Mouse (Mus musculus): ENCODE data around the gene Gipc2. TPM values are rescaled to one million over a fixed set of nuclear protein-coding genes. Genes with fewer than 3 reads are reported as not detected.
A peak's percentile ranks its signal among the peaks of the same experiment; 100 is the strongest.
"Not testable (repeated sequence)": the region's sequence is repeated elsewhere in the genome, so short reads cannot be mapped to it uniquely, and the experiment has no call there.

Gene Gipc2
- total RNA-seq, 2 experiments from 2014 or later, result 1.1 to 1.4 TPM

DNA sequence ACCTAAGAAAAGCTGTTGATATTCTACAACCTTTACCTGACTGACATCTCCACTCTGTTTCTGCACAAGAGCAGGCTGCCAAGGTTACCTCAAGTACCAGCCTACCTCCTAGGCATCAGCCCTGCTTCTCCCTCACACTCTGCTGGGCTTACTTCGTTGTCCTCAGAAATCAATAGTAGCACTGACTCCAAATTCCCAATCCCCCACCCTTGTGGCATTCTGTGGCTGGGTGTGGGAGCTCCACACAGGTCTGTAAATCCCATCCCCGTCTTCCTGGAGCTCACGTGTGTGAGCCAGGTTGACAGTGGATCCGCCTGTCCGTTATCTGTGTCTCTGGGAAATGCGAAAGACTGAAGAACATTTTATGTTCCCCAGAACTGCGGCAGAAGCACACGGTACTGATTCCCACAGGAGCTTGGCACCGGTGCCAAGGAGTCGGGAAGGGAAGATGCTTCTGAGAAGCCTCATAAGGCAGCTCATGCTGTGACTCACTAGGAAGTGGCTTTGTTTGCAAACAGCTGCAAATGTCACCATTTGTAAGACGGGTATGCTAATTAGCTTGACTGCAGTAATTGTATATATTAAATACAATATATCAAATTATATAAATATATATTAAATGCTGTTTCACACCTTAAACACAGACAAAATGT is 10.6 kb downstream of the Gipc2 start:
- DNase-seq (ENCODE audit: low spot score in 2 of 2), result peak; percentile 33 to 62

DNA sequence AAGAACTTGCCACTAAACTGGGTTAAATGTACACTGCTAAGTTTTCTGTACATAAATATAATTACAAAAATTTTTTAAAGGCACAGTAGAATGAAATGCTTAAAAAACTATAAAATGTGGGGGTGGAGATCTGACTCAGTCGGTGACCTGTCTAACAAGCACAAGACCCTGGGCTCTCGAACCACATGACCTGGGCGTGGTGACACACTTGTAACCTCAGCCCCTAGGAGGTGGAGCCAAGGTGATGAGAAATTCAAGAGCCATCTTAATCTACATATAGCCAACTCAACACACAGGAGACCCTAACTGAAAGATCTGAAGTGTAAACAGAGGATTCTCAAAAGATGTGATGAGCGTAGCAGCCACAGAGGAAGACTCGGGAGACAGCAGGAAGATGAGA is 11.9 kb downstream of the Gipc2 start:
- no peak for DNase-seq (ENCODE audit: low spot score in 2 of 2)

DNA sequence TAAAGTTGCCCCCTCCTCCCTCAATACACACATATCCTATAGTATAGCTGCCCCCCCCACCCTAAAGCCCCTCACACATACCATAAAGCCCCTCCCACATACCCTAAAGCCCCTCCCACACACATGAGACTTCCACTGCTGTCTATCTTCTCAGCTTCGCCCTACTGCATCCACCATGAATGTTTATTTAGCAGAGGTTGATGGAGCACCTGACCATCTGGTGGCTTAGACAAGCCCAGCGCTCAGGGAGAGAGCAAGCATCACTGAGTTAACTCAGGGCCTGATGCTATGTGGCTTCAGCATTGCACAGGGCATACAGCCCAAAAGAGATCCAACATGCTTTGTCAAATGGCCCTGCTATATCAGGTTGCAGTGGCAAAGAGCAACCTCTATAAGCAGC is 12.9 kb downstream of the Gipc2 start:
- DNase-seq (ENCODE audit: low spot score in 2 of 2), result no peak

DNA sequence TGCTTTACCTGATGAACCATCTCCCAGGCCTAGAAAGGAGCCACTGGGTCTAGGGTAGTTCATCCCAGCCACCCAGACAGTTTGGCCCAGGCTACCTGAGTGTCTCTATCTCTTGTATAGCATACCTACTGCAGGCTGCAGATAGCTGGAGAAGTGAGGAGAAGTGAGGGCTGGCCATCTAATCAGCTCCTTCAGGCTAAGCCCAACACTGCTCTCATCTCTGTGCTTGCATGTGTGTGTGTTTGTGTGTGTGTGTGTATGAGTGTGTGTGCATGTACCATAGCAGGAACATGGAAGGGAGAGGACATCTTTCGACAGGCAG is 13.6 kb downstream of the Gipc2 start:
- no peak for DNase-seq (ENCODE audit: low spot score in 2 of 2)

DNA sequence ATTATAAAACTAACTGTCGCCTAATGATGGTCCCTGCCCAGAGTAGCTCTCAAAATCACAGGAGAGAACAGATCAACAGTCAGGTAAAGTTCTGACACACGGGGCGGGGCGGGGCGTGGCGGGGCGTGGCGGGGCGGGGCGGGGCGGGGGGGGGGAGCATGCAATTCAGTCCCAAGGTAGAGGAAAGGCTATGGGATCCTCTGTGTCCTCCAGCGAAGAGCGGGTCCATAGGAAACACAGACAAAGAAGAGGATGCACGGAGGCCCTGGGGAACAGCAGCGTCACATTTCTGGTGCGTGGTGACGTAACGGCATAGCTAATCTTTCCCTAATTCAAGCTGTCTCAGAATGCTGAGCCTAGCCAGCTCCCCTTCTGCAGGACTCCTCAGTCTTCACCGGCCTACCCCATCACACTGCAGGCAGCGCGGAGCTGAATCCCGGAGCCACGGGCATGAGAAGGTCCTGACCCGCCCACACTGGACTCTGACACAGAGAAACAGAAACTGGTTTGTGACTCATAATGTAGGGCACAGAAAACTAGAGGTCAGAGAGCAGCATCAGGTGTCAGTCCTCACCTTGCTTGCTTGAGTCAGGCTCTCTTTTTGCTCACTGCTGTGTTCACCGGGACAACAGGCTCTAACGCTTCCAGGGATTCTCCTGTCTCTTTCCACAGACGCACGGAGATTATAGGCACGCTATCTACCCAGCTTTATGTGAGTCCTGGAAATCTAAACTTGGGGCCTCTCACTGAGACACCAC is 14.1 kb downstream of the Gipc2 start:
- no peak for DNase-seq (ENCODE audit: low spot score in 2 of 2)

DNA sequence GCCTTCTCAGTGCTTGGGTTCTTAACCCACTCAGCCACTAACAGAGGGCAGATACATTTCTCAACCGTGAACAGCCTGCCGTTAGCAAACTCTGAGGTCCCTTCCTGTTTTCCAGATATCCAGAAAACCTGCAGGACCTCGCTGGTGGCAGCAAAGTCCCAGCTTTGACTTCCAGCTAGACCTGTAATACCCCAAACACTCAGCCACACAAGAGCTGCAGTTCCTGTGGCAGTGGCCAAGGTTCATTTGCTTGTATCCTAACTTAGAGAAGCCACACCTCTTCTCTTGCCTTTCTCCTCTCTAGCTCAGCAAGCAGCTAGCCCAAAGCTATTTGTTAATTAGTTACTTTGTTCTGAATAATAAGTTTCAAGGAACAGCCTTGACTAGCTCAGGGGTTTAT is 16.2 kb downstream of the Gipc2 start:
- DNase-seq (ENCODE audit: low spot score in 2 of 2), result no peak

DNA sequence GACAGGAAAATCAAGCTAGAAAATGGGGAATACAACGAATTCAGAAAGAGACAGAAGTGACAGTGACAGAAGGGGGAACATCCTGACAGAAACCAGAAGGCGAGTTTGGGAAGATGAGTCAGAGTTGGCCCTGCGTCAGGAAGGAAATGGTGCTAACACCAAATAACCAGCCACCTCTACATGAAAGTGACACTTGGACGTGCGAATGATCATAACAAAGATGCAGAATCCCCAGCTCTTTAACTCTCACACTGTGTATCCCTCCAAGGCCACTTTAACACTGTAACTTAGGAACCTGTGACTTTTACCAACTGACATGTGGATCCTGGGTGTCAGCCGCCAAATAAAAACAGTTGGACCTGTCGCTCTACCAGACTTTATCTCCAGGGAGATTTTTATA is 16.6 kb downstream of the Gipc2 start:
- DNase-seq (ENCODE audit: low spot score in 2 of 2), result peak in 1 of 2 experiments; percentile 56

DNA sequence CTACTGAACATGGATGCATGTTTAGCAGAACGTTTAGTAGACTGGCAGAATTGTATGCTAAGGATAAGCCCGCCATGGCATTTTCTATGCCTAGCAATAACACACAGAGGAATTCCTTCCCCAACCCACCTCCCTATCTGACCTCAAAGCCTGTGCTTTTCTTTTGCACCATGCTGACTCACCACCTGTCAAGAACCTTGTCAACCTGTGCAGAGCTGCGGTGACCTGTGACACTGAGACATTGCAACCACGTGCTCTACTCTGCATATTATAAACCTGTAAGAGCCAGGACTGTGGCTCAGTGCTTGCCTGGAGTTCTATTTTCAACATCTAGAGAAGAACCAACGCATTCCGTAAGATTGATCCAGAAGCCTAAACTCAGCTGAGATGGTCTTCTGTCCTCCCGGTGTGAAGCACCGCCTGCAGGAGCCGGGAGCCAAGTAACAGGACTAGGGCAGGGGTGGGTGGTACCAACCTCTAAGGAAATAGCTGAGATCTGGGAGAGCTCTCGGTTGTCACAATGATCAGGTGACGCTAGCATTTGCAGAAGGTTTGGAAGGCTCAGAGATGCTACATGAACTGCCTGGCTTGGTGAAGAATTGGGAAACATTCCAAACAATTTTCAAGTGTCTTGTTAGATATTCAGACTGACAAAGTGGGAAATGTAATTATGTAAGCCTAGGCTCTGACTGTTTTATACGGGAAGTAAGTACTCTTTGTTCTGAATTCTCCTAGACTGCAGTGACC is 18.8 kb downstream of the Gipc2 start:
- no peak for DNase-seq (ENCODE audit: low spot score in 2 of 2)

DNA sequence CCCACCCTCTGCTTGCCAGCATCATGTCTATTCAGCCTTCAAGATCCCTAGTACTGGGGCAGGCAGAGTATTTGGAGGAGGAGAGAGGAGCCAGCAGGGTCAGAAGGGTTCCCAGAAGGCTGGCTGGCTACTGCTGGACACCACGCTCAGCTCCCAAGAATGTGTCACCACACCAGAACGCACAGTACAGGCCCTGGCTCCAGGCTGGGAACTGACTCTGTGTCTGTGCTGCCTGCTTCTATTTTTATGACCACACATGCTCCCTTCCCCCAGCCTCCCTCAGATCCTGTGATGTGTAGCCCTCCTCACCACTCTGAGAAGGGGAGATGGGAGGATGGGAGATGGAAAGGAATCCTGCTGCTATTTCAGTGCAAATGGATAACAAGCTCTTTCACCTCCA is 20.8 kb downstream of the Gipc2 start:
- peak in 1 of 2 experiments; percentile 38 for DNase-seq (ENCODE audit: low spot score in 2 of 2)

DNA sequence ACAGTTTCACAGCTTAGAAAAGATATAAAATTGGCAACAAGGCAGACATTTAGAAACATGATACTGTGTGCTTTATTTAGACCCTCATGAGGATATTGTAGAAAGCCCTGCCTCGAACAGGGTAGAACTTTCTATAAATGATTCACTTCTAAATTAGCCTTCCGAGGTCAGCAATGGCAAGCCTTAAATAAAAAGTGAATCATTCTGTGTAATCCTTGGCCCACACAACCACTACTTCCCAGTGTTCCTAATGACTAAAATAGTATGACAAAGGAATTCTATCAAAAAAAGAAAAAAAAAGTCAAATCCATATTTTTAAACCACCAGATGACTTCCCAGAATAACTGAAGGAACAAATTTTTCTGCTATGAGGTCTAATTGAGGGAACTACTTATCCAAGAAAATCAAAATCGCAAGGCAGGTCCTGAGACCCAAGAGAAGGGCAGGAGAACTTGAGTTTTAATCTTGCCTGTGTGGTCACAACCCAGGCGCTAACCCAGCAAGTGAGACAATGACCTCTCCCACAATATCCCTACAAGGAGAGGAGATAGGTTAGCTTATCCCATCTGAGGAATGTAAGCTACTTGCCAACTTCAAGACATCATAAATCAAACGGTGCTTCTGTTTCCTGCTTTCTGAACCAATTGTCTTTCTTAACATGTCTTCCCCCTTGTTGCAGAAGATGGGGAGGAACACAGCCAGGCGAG is 22.9 kb downstream of the Gipc2 start:
- no peak for DNase-seq (ENCODE audit: low spot score in 2 of 2)

DNA sequence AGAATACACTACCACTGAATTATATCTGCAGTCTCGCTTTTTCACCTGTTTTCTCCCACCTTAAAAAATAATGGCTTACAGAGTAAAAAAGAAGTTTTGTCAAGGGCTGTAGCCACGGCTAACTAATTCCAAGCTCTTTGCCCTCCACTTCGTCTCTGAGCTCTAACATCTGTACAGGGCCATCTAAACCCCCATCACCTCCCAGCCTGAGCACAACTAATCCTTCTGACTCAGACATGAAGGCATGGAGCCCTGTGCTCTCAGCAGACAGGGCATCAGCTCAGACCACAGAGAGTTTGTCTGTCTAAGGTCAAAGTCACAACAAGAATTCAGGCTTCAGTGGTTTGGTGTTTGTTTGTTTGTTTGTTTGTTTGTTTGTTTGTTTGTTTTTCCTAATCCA is 23.9 kb downstream of the Gipc2 start:
- DNase-seq (ENCODE audit: low spot score in 2 of 2), result no peak

DNA sequence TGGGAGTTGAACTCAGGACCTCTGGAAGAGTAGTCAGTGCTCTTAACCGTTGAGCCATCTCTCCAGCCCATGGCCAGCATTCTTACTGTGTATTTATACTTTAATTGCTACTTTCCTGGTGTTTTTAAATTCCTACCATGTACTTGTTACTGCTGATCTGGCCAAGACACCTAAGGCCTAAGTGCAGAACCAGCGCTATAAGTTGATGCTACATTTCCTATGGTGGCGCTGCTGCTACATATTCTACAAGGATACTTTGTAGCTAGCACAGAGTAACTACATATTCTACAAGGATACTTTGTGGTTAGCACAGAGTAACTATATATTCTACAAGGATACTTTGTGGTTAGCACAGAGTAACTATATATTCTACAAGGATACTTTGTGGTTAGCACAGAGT is 26.7 kb downstream of the Gipc2 start:
- DNase-seq (ENCODE audit: low spot score in 2 of 2), result not testable (repeated sequence)

DNA sequence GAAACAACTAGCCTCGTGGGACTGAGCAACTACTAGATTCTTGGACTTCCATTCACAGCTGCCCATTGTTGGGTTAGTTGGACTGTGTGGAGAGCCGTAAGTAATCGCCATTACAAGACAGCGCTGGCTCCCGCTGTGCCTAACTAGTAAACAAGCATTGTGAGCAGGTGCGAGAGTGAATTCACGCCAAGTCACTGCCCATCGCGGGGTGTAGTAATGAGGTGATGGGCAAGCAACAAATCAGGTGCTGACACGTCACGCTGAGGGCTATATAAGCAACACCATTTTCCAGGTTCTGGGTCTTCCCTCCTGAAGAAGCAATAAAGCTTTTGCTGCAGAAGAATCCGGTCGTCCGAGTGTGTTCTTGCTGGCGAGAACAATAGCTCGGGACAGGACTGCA is 29.9 kb downstream of the Gipc2 start:
- DNase-seq (ENCODE audit: low spot score in 2 of 2), result not testable (repeated sequence)

DNA sequence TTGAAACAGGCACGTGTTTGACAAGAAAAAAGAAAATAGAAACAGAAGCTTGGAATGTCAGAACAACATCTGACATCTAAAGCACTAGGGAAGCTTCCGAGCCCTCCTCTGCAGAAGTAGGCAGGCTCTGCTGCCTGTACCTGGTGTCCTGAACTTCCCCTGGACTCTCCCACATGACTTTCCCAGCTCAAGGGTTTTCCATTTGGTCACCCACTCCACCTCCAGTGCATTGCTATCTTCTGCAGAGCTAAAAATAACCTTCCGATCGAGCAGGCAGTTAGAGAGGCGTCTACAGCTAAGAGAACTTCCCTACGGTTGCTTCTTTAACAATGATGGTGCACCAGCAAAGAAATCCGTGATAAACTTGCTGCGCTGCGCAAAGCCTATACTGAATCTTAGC is 32.4 kb downstream of the Gipc2 start:
- DNase-seq (ENCODE audit: low spot score in 2 of 2), result no peak

DNA sequence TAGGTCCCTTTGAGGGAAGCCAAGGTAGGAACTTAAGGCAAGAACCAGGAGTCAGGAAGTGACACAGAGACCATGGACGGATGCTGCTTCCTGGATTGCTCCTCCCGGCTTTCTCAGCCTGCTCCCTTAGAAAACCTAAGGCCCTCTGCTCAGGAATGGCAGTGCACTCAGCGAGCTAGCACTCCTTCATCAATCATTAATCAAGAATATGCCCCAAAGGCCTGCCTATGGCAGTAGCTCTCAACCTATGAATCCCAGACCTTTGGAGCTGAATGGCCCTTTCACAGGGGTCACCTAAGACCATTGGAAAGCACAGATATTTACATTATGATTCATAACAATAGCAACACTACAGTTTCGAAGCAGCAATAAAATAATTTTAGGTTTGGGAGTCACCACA is 35.1 kb downstream of the Gipc2 start:
- no peak for DNase-seq (ENCODE audit: low spot score in 2 of 2)

DNA sequence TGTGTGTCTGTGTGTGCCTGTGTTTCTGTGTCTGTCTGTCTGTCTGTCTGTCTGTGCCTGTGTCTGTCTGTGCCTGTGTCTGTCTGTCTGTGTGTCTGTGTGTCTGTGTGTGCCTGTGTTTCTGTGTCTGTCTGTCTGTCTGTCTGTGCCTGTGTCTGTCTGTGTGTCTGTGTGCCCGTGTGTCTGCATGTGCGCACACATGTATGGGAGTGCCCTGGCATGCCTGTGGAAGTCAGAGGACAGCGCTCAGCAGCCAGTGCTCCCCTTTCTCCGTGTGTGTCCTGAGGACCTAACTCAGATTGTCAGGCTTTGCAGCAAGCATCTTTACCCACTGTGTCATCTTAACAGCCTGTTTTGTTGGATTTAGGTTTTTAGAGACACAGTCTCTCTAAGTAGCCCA is 36.6 kb downstream of the Gipc2 start:
- not testable (repeated sequence) for DNase-seq (ENCODE audit: low spot score in 2 of 2)

DNA sequence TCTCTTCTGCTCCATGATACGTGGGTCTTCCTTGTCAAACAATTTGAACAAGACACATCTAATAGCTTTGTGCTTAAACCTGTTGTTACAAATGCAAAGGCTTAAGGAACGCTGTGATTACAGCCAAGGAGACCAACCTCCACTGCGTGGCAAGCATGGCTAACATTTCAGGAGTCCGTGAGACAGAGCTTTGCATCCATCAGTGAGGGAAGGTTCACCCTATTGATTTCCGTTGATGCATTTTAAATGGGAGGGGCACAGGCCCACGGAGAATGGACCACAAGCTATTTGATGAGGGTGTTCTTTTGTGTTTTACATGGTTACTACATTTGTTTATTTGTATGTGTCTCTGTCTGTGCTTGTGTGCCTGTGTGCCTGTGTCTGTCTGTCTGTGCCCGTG is 37.4 kb downstream of the Gipc2 start:
- no peak for DNase-seq (ENCODE audit: low spot score in 2 of 2)

DNA sequence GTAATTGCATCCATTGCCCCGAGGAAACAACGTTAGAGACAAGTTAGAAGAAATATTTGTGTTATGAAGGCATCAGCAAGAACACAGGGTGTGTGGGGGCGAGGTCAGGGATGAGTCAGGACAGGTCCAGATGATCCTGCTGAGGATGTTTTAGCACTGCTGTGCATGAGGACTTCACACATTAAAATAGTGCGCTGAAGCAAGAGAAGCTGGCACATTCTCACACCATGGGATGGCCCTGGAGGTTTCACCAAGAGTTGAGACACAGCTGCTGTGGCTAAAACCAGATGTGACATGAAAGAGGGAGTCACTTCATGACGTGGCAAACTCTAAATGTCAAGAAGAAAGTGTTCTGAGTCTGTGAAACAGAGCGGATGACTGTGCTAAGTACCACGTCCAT is 38.9 kb downstream of the Gipc2 start:
- DNase-seq (ENCODE audit: low spot score in 2 of 2), result no peak

DNA sequence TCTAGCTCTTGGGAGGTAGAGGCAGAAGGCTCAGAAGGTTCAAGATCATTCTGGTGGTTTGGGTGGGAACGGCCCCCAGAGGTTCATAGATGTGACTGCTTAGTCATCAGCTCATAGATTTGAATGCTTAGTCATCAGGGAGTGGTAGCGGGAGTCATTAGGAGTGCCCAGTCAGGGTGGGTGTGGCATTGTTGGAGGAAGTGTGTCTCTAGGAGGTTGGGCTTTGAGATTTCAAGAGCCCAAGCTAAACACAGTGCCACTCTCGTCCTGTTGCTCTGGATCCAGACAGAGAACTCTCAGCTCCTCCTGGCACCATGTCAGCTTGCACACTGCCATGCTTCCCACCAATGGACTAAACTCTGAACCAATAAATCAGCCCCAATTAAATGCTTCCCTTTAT is 43.3 kb downstream of the Gipc2 start:
- DNase-seq (ENCODE audit: low spot score in 2 of 2), result no peak

DNA sequence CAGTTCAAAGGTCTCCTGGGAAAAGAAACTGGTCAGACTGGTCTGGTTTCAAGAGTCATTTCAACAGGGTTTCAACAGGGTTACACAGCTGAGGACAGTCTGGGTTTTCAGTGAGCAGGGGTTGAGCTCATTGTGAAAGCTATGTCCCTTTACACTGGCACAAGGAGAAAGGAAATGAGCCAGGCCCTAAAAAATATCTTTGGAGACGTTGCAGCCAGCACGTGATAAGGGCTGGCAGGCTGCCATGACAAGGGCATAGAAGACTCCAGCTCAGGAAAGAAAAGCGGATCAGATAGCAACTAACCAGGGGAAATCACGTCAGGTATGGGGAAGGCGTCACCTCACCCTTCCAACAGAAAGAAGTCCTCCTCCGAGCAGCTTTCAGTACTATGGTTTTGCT is 43.9 kb downstream of the Gipc2 start:
- DNase-seq (ENCODE audit: low spot score in 2 of 2), result no peak

DNA sequence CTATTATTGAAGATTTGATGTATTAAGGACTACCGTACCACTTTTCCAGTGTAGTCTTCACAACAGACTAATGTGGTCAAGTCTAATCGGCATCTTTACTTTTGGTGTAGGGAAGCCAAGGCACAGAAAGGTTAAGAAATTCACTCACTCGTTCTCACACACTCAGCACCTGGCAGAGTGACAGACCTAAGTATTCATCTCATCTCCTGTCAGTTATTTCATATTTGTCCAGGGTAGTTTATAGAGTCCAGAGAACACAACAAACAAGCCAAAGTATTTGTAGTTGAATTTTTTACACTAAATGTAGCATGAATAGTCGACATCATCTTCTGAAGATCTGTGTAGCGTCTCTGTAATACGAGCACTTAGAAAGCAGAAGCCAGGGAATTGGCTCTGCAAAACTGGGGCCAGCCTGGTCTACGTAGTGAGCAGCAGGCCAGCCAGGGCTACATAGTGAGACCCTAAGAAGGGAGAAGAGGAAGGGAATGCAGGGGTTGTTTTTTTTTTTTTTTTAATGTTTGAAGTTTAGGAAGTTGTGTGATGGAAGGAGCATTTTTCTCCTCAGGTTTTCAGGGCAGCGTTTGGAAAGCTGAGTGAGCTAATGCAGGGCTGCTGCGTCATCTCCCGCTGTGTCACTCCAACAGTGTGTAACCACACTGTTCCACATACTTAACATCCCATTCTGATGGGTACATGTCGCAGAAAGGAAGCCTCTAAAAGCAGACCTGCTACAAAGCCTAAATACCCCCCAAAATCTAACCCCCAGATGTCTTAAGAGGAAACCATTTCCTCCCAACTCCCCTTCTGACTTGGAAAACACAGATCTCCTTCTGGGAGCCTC is 44.6 kb downstream of the Gipc2 start:
- no peak for DNase-seq (ENCODE audit: low spot score in 2 of 2)
